Mouse (Mus musculus): ENCODE data around the gene Tmcc2.
"Not testable (repeated sequence)": the region's sequence is repeated elsewhere in the genome, so short reads cannot be mapped to it uniquely, and the experiment has no call there.

The Tmcc2 gene

GRCm38 (mm10) chr1:132365645-132366044, 25.4 kb downstream of the Tmcc2 start:
- CTCF ChIA-PET = interaction anchor here (0.5 to 4.4 kb wide), 22 partner anchors 8 to 635 kb away, joined by 3 to 44 read pairs (median 4); partner anchors contain the start of gene Tmcc2 (in 2 of the 4)
- POLR2A ChIA-PET = interaction anchor here in 3 of 4 experiments (1.1 to 2.2 kb wide), 9 partner anchors 9 to 168 kb away, joined by 3 to 13 read pairs (median 4); partner anchors contain the start of gene Rbbp5 (in 1 of the 3)

GRCm38 (mm10) chr1:132364896-132365557, 26.1 kb downstream of the Tmcc2 start:
- CTCF ChIA-PET = interaction anchor here (0.5 to 4.4 kb wide), 16 partner anchors 9 to 208 kb away, joined by 3 to 44 read pairs (median 4); partner anchors contain the start of gene Tmcc2 (in 2 of the 4)
- POLR2A ChIA-PET = interaction anchor here in 3 of 4 experiments (0.8 to 2.2 kb wide), 11 partner anchors 9 to 156 kb away, joined by 3 to 13 read pairs (median 4); partner anchors contain the start of gene Rbbp5 (in 1 of the 3)

- CTCF ChIA-PET = interaction anchor here in 3 of 4 experiments (0.9 to 4.4 kb wide), 7 partner anchors 8 to 207 kb away, joined by 3 to 44 read pairs (median 7); partner anchors contain the start of gene Tmcc2 (in 2 of the 3)
- POLR2A ChIA-PET = interaction anchor here in 2 of 4 experiments (0.8 to 1.4 kb wide), 5 partner anchors 9 to 113 kb away, joined by 3 to 4 read pairs (median 3); partner anchors contain the start of gene Rbbp5 (in 1 of the 2)
Observed at GRCm38 (mm10) chr1:132364388-132364787, 26.7 kb downstream of the Tmcc2 start.

GRCm38 (mm10) chr1:132361959-132362358, 29.1 kb downstream of the Tmcc2 start:
- ChIA-PET POLR2A (interaction anchor here in 1 of 4 experiments (1.4 to 1.5 kb wide), 2 partner anchors 28 to 109 kb away, joined by 3 read pairs; no protein-coding TSS in a partner anchor), CTCF (interaction anchor here in 2 of 4 experiments (1.2 to 1.7 kb wide), 2 partner anchors 29 to 109 kb away, joined by 3 to 4 read pairs; partner anchors contain the start of gene Tmcc2 (in 1 of the 2))

- POLR2A ChIA-PET = interaction anchor here in 3 of 4 experiments (1.6 to 2.8 kb wide), 6 partner anchors 9 to 198 kb away, joined by 3 to 38 read pairs (median 6); no protein-coding TSS in a partner anchor
- CTCF ChIA-PET = interaction anchor here (0.7 to 8.0 kb wide), 20 partner anchors 33 to 236 kb away, joined by 3 to 267 read pairs (median 16); partner anchors contain the start of genes Nuak2 (in 2 of the 4) and Tmcc2 (in 1 of the 4)
Observed at GRCm38 (mm10) chr1:132356841-132357240, 34.2 kb downstream of the Tmcc2 start.

- ChIA-PET CTCF (interaction anchor here (0.5 to 8.0 kb wide), 160 partner anchors 9 to 1025 kb away, joined by 3 to 267 read pairs (median 4); partner anchors contain the start of genes Nuak2 (in 4 of the 4), AC124108.1 (in 2 of the 4), Dstyk (in 2 of the 4) and Klhdc8a (in 2 of the 4)), POLR2A (interaction anchor here (0.6 to 2.8 kb wide), 43 partner anchors 9 to 279 kb away, joined by 3 to 38 read pairs (median 5); partner anchors contain the start of genes Dstyk (in 2 of the 4) and Nuak2 (in 1 of the 4))
Observed at GRCm38 (mm10) chr1:132355841-132356242, 35.2 kb downstream of the Tmcc2 start.

GRCm38 (mm10) chr1:132355162-132355601, 35.9 kb downstream of the Tmcc2 start:
- ChIA-PET POLR2A (interaction anchor here (0.6 to 2.8 kb wide), 45 partner anchors 9 to 566 kb away, joined by 3 to 38 read pairs (median 5); partner anchors contain the start of genes Dstyk (in 2 of the 4), Elk4 (in 1 of the 4) and Nuak2 (in 1 of the 4)), CTCF (interaction anchor here (0.5 to 8.0 kb wide), 134 partner anchors 9 to 1024 kb away, joined by 3 to 267 read pairs (median 4); partner anchors contain the start of genes Nuak2 (in 4 of the 4), AC124108.1 (in 2 of the 4), Dstyk (in 2 of the 4) and Klhdc8a (in 2 of the 4))

GRCm38 (mm10) chr1:132354234-132354633, 36.8 kb downstream of the Tmcc2 start:
- ChIA-PET CTCF (interaction anchor here (0.6 to 8.0 kb wide), 22 partner anchors 13 to 373 kb away, joined by 3 to 267 read pairs (median 12); partner anchors contain the start of genes Nuak2 (in 2 of the 4), AC124108.1 (in 1 of the 4) and Lemd1 (in 1 of the 4)), POLR2A (interaction anchor here (0.6 to 2.8 kb wide), 15 partner anchors 8 to 168 kb away, joined by 3 to 38 read pairs (median 4); partner anchors contain the start of genes Dstyk (in 1 of the 4) and Nuak2 (in 1 of the 4))

- CTCF ChIA-PET = interaction anchor here in 3 of 4 experiments (0.7 to 8.0 kb wide), 11 partner anchors 11 to 195 kb away, joined by 3 to 267 read pairs (median 13); partner anchors contain the start of gene Nuak2 (in 2 of the 3)
Observed at GRCm38 (mm10) chr1:132353389-132353788, 37.7 kb downstream of the Tmcc2 start.

GRCm38 (mm10) chr1:132351058-132351457, 40.0 kb downstream of the Tmcc2 start:
- CTCF ChIA-PET = interaction anchor here in 1 of 4 experiments (1.7 kb wide), 1 partner anchor 38 kb away, joined by 4 read pairs; no protein-coding TSS in a partner anchor
- POLR2A ChIA-PET = no interaction called here

More at GRCm38 (mm10) chr1:132353389-132353788, 37.7 kb downstream of the Tmcc2 start:
- POLR2A ChIA-PET = interaction anchor here in 1 of 4 experiments (0.7 to 1.4 kb wide), 4 partner anchors 17 to 37 kb away, joined by 3 to 4 read pairs (median 4); partner anchors contain the start of gene Nuak2

- CTCF ChIA-PET = interaction anchor here in 3 of 4 experiments (0.6 to 1.7 kb wide), 5 partner anchors 37 to 409 kb away, joined by 3 to 5 read pairs (median 3); no protein-coding TSS in a partner anchor
- POLR2A ChIA-PET = not testable (repeated sequence)
Observed at GRCm38 (mm10) chr1:132349601-132350000, 41.5 kb downstream of the Tmcc2 start.

GRCm38 (mm10) chr1:132349049-132349448, 42.0 kb downstream of the Tmcc2 start:
- CTCF ChIA-PET = interaction anchor here in 2 of 4 experiments (0.6 to 1.0 kb wide), 5 partner anchors 20 to 409 kb away, joined by 3 to 5 read pairs (median 3); no protein-coding TSS in a partner anchor

GRCm38 (mm10) chr1:132348401-132348800, 42.7 kb downstream of the Tmcc2 start:
- ChIA-PET CTCF (interaction anchor here in 2 of 4 experiments (1.0 kb wide), 3 partner anchors 55 to 172 kb away, joined by 3 to 10 read pairs (median 3); no protein-coding TSS in a partner anchor), POLR2A (interaction anchor here in 1 of 4 experiments (0.7 kb wide), 1 partner anchor 12 kb away, joined by 4 read pairs; no protein-coding TSS in a partner anchor)

More at GRCm38 (mm10) chr1:132349049-132349448, 42.0 kb downstream of the Tmcc2 start:
- POLR2A ChIA-PET = not testable (repeated sequence)

GRCm38 (mm10) chr1:132346951-132347350, 44.1 kb downstream of the Tmcc2 start:
- ChIA-PET CTCF (interaction anchor here in 3 of 4 experiments (0.5 to 2.1 kb wide), 5 partner anchors 9 to 59 kb away, joined by 3 to 10 read pairs (median 5); no protein-coding TSS in a partner anchor), POLR2A (interaction anchor here in 3 of 4 experiments (0.9 to 3.6 kb wide), 7 partner anchors 8 to 194 kb away, joined by 3 to 12 read pairs (median 5); no protein-coding TSS in a partner anchor)

GRCm38 (mm10) chr1:132346134-132346851, 44.8 kb downstream of the Tmcc2 start:
- POLR2A ChIA-PET = interaction anchor here in 3 of 4 experiments (0.7 to 3.6 kb wide), 17 partner anchors 9 to 195 kb away, joined by 3 to 12 read pairs (median 3); partner anchors contain the start of gene Tmcc2 (in 1 of the 3)
- CTCF ChIA-PET = interaction anchor here (0.6 to 2.1 kb wide), 8 partner anchors 9 to 189 kb away, joined by 3 to 10 read pairs (median 3); no protein-coding TSS in a partner anchor

GRCm38 (mm10) chr1:132345514-132345913, 45.6 kb downstream of the Tmcc2 start:
- CTCF ChIA-PET = interaction anchor here in 3 of 4 experiments (0.6 to 2.1 kb wide), 5 partner anchors 10 to 188 kb away, joined by 3 to 10 read pairs (median 3); no protein-coding TSS in a partner anchor
- POLR2A ChIA-PET = interaction anchor here in 3 of 4 experiments (0.8 to 3.6 kb wide), 15 partner anchors 9 to 680 kb away, joined by 3 to 12 read pairs (median 3); partner anchors contain the start of gene Tmcc2 (in 1 of the 3)

Measured in embryonic stem cell, embryonic (primary cell).